Mouse (Mus musculus): ENCODE results near the gene Nf2.

Gene Nf2

GRCm38 (mm10) chr11:4793006-4793405 is 56.3 kb downstream of the Nf2 start:
- no peak for DNase-seq (ENCODE audit: low spot score)

GRCm38 (mm10) chr11:4791549-4791948 is 57.8 kb downstream of the Nf2 start:
- no peak for DNase-seq (ENCODE audit: low spot score)

GRCm38 (mm10) chr11:4789691-4790090 is 59.6 kb downstream of the Nf2 start:
- no peak for DNase-seq (ENCODE audit: low spot score)

- no peak for DNase-seq (ENCODE audit: low spot score)
Observed at GRCm38 (mm10) chr11:4784629-4785142, 64.7 kb downstream of the Nf2 start.

- DNase-seq (ENCODE audit: low spot score): no peak
Observed at GRCm38 (mm10) chr11:4783116-4783515, 66.2 kb downstream of the Nf2 start.

GRCm38 (mm10) chr11:4780927-4781326 is 68.4 kb downstream of the Nf2 start:
- DNase-seq (ENCODE audit: low spot score): no peak

GRCm38 (mm10) chr11:4772925-4773324 is 76.4 kb downstream of the Nf2 start:
- no peak for DNase-seq (ENCODE audit: low spot score)

GRCm38 (mm10) chr11:4771756-4772155 is 77.6 kb downstream of the Nf2 start:
- DNase-seq (ENCODE audit: low spot score): no peak

- no peak for DNase-seq (ENCODE audit: low spot score)
Observed at GRCm38 (mm10) chr11:4769881-4770280, 79.5 kb downstream of the Nf2 start.

GRCm38 (mm10) chr11:4769293-4769692 is 80.0 kb downstream of the Nf2 start:
- DNase-seq (ENCODE audit: low spot score): no peak

GRCm38 (mm10) chr11:4768399-4768798 is 80.9 kb downstream of the Nf2 start:
- no peak for DNase-seq (ENCODE audit: low spot score)

GRCm38 (mm10) chr11:4764476-4764875 is 84.9 kb downstream of the Nf2 start:
- no peak for DNase-seq (ENCODE audit: low spot score)

GRCm38 (mm10) chr11:4763631-4764030 is 85.7 kb downstream of the Nf2 start:
- no peak for DNase-seq (ENCODE audit: low spot score)

- no peak for DNase-seq (ENCODE audit: low spot score)
Observed at GRCm38 (mm10) chr11:4762511-4762910, 86.8 kb downstream of the Nf2 start.

- no peak for DNase-seq (ENCODE audit: low spot score)
Observed at GRCm38 (mm10) chr11:4761991-4762390, 87.3 kb downstream of the Nf2 start.

- DNase-seq (ENCODE audit: low spot score): no peak
Observed at GRCm38 (mm10) chr11:4760438-4760837, 88.9 kb downstream of the Nf2 start.

- no peak for DNase-seq (ENCODE audit: low spot score)
Observed at GRCm38 (mm10) chr11:4757789-4758158, 91.6 kb downstream of the Nf2 start.

GRCm38 (mm10) chr11:4756984-4757788 is 92.2 kb downstream of the Nf2 start:
- DNase-seq (ENCODE audit: low spot score): no peak

GRCm38 (mm10) chr11:4756460-4756859 is 92.9 kb downstream of the Nf2 start:
- DNase-seq (ENCODE audit: low spot score): no peak

- DNase-seq (ENCODE audit: low spot score): no peak
Observed at GRCm38 (mm10) chr11:4754867-4755266, 94.5 kb downstream of the Nf2 start.

- no peak for DNase-seq (ENCODE audit: low spot score)
Observed at GRCm38 (mm10) chr11:4754036-4754435, 95.3 kb downstream of the Nf2 start.

GRCm38 (mm10) chr11:4752836-4753235 is 96.5 kb downstream of the Nf2 start:
- DNase-seq (ENCODE audit: low spot score): no peak

GRCm38 (mm10) chr11:4750263-4750662 is 99.1 kb downstream of the Nf2 start:
- DNase-seq (ENCODE audit: low spot score): peak; percentile 80

GRCm38 (mm10) chr11:4747285-4747684 is 102.1 kb downstream of the Nf2 start:
- DNase-seq (ENCODE audit: low spot score): no peak
